Mouse (Mus musculus) megakaryocyte progenitor cell, adult 5-6 weeks (primary cell): ENCODE results near the gene Prdm1. TPM values are rescaled to one million over a fixed set of nuclear protein-coding genes. Genes with fewer than 3 reads are reported as not detected.

ENCODE experiments used
- ATAC-seq: replicated peaks from 2 replicates; pipeline ENCODE4 v1.8.0; 2016; ENCODE audit warnings: mild to moderate bottlenecking, moderate TSS enrichment, inconsistent platforms; ENCODE audit not compliant: poor library complexity
- total RNA-seq, 2 experiments: library from RNA; stranded (forward) in 1 of 2; stranded (reverse) in 1 of 2; fragments of 157-497, 149-512 nt in 1 of 2; fragments of 200-1000 nt in 1 of 2; gene quantifications; 2 replicates each; pipeline versions ENCODE4 v1.2.3 to v1.2.4; 2015 to 2017

The Prdm1 gene
- total RNA-seq, 2 experiments from 2014 or later = 0.08 to 0.25 TPM

DNA sequence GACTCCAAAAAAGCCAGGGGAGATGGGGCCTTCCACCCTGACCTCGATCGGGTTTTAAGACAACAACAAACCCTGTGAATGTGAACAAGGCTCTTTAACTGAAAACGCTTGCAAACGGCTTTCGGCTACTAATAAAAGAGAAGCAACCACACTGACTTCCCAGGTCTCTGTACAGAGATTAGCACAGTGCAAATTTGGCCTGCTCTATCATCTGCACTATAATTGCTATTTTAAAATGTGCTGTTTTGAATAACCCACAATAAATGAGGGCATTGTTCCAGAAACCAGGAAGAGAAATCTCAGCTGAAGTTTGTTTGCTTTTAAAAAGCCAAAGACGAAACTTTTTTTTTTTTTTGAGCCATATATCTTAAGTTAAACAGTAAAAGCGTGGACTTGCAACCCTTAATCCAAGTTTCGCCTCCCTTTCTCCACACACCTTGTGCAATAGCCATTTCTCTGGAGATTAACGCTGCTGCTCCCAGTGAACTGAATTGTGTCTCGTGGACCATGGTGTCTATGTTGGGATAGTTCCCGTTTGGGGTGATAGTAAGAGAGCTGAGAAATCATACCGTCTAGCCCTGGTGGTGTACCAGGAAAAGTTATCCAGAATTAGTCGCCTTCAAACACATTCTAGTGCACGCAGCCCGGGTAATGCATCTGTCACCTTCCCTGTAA is 34.3 kb downstream of the Prdm1 start:
- no peak for ATAC-seq

DNA sequence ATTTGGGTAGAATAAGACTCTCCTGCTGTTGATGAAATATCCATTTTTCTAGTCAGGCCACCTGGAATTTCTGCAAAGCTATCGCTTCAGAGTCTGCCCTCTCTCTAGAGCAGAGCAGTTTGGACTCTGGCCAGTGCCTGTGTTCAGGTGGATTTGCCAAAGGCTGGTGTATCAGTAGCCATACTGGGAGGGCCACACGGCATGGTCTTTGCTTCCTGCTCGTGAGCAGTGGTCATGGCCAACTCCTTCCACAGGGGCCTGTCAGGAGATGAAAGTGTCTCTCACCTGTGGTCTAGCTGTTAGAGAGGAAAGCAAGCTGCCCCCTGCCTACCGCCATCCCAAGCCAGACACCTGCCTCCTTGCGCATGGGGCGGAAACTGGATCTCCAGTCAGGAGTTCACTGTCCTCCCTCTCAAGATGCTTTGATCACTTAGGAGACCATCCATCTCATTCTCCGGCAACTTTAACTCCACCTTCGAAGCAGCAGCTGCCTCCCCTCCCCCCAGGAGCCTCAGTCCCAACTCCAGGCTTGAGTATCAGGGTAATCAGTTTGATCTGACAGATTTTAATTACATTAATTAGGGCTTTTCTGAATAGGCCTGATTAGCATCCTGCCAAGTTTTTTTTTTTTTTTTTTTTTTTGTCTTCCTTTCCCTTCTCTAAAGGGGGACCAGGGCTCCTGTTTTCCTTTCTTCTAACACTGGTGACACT is 35.3 kb downstream of the Prdm1 start:
- no peak for ATAC-seq

GRCm38 (mm10) chr10:44490899-44491422 is 37.3 kb downstream of the Prdm1 start:
- ATAC-seq = no peak

DNA sequence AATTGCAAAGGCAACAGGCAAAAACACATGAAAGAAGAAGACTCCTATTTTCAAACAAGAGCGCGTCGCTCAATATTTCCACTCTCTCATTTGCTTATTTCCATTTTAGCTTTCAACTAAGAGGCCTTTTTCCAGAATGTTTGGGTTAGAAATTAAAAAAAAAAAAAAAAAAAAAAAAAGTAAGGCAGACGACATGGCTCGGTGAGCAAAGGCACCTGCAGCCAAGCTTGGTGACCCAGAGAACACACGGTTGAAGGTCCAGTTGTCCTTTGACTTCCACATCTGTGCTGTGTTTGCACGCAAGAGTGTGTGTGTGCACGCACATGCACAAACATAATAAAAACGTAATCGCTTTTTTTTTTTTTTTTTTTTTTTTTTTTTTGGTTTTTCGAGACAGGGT is 41.2 kb downstream of the Prdm1 start:
- ATAC-seq = no peak

DNA sequence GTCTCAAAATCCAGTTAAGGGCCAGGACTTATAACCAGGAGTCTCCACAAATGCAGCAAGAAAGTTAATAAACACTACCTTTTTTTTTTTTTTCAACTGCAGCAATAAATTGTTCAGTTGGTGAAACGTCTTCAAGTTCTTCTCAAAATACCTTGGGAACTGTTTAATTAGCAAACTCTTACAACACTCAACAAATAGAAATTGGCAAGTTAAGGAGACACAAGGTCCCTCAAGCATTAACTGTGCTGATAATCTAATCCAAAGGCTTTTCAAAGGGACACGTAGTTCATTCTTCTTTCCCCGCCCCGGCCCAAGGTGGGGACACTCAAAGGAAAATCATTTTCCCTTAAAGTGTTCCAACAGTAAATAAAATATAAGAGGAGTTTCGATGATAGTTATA is 44.2 kb downstream of the Prdm1 start:
- ATAC-seq = no peak

DNA sequence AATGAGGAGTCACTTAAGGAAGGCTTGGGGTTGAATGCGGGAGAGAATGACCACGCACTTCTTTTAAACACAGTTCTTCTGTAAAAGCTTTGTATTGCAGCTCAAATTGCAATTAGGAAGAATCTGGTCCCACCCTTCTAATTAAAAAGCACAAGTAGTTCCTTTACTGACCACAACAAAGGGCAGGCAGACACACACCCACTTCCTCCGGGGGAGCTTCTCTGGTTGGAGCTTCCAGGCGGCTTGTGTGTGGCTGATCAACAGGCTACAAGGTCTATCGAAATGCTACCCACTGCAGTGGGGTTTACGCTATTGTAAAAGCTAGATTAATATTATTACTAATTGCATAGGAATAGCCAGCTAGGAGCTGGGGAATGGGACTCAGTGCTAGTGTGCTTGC is 45.2 kb downstream of the Prdm1 start:
- ATAC-seq = peak; percentile 79

GRCm38 (mm10) chr10:44481379-44481778 is 46.9 kb downstream of the Prdm1 start:
- ATAC-seq = no peak

DNA sequence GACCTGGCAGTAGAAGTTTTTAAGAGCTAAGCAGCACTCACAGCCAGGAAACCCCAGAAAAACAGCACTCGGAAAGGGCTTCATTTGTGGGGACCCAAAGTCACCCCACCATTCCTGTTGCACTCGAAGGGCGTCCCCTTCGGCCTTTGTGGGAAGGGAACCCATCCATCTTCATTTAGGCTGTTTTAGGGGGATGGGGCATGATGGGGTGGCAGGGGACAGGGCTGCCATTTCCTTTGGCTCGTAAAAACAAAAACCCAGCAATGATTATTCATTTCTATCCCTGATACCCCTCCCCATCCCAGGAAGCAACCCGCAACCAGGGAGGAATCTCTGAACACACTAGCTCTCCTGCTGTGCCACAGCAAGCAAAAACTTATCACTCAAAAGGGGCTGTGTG is 49.0 kb downstream of the Prdm1 start:
- no peak for ATAC-seq

DNA sequence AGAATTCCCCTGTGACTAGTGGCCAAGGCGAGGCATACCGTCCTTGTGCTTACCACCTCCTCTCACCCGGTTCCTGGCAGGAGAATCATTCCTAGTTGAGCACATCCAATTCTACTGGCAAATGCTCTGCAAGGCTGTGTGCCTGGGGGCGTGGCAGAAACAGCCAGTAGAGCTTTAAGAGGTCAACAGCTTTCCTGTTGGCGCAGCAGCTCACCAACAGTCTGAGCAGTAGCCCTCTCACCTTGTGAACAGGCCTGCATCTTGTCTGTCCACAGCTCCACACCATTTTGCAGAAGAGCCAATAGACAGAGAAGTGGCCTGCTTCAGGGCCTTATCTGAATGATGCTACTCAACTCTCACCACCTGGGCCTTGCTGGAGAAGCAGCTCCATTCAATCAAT is 50.2 kb downstream of the Prdm1 start:
- ATAC-seq = no peak

- no peak for ATAC-seq
Measured at GRCm38 (mm10) chr10:44477240-44477639, 51.1 kb downstream of the Prdm1 start.

DNA sequence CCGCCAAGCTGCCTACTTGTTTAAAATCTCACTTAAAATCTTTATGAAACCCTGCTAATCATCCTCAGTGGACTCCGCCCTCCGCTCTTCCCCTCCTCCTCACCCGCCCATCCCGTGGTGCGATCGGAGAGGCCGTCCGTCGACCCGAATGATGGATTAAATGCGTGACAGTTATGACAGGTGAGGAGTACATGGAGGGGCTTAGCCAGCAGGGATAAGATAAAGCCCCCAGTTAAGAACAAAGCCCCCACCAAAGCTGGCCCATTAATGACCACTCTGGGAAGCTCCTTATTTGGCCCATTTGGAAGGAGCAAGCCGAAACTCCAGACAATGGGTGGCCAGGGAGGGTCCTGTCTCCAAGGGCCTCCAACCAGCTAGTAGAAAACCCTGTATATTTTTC is 51.8 kb downstream of the Prdm1 start:
- no peak for ATAC-seq

GRCm38 (mm10) chr10:44475376-44475775 is 52.9 kb downstream of the Prdm1 start:
- peak; percentile 66 for ATAC-seq

GRCm38 (mm10) chr10:44474256-44474655 is 54.0 kb downstream of the Prdm1 start:
- peak; percentile 71 for ATAC-seq

DNA sequence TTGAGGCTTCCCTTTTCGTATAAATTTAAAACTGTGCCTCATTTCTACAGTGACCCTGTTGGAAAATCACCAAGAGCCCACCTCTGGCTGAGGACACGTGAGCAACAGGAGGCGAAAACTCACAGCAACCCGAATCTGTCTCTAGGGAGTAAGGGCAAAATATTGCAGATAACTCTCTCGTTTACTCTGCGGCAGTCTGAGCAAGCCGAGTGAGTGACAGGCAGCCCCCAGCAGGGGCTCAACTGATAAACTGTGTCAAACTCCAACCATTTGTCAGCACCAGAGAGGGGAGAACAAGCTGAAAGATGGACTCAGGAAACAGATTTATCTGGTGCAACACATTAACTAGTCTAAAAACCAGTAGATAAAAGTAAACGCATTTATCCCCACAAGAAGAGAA is 62.7 kb downstream of the Prdm1 start:
- ATAC-seq = peak; percentile 59

- no peak for ATAC-seq
Measured at GRCm38 (mm10) chr10:44464563-44464962, 63.7 kb downstream of the Prdm1 start.

GRCm38 (mm10) chr10:44463856-44464255 is 64.4 kb downstream of the Prdm1 start:
- ATAC-seq = no peak

- ATAC-seq = no peak
Measured at GRCm38 (mm10) chr10:44462351-44462750, 66.0 kb downstream of the Prdm1 start.

DNA sequence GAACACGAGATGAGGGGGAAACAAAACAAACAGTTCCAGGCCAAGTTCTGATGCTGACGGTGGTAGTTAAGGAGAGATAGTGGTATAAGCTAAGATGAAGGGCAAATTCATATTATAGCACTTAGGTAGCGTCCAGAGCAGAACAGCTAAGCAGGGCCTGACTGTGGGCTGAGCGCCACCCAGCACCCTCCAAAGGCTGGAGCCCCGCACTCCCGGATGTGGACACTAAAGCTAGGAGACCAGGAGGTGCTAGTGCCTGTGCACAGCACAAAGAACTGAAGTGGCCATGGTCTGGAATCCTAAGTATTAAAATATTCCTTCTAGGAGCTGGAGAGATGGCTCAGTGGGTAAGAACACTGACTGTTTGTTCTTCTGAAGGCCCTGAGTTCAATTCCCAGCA is 67.2 kb downstream of the Prdm1 start:
- ATAC-seq = no peak

- ATAC-seq = no peak
Measured at GRCm38 (mm10) chr10:44460095-44460810, 68.0 kb downstream of the Prdm1 start.

DNA sequence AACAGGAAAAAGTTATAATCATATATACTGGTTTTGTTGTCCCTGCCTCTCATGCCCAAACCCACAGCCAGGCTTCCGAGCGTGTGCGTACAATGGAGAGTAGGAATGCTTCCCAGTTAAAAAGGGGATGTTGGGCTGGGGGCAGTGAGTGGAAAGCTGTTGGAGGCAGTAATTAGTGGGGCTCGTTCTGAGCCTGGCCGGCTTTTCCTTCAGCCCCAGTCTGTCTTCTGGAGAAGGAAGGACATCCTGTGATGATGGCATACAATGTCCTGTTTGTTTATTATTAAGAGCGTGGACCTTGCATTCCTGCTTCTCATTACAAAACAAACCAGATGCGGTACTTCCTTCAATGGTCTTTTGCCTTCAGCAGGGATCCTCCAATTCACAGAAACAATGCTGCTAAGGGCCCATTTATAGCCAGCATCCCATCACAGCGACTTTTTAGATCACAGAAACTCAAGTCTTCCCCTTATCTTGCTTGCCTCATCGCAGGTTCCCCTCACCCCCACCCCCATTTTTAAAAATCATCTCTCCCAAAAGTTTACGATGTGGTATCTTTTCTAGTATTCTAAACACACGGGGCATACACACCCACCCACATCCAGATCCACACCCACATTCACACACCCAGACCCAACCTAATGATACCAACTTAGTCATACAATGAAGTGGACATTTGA is 68.8 kb downstream of the Prdm1 start:
- peak; percentile 18 for ATAC-seq
